Mouse (Mus musculus) macrophage (primary cell): ENCODE data around the gene D5Ertd579e. TPM values are rescaled to one million over a fixed set of nuclear protein-coding genes. Genes with fewer than 3 reads are reported as not detected.

Experiments used
- H3K27ac ChIP-seq: fragments of 350-480 bp; formaldehyde crosslinking; 2 replicates; pipeline ENCODE4 v1.9.0; 2021
- H3K36me3 ChIP-seq: fragments of 350-480 bp; formaldehyde crosslinking; 2 replicates; pipeline ENCODE4 v1.9.0; 2021; ENCODE audit errors: inconsistent target
- H3K4me3 ChIP-seq: fragments of 350-480 bp; formaldehyde crosslinking; 2 replicates; pipeline ENCODE4 v1.9.0; 2021; ENCODE audit errors: inconsistent target
- H3K79me2 ChIP-seq: fragments of 350-480 bp; formaldehyde crosslinking; 2 replicates; pipeline ENCODE4 v1.9.0; 2021; ENCODE audit errors: inconsistent target
- WGBS: methylation state at CpG from one replicate; pipeline ENCODE4 v1.1.7; 2026; ENCODE audit warnings: inconsistent platforms; ENCODE audit not compliant: missing documents; 5-methylcytosine and 5-hydroxymethylcytosine counted together
- polyA plus RNA-seq: library from polyadenylated mRNA; stranded (reverse); fragments of 250-400 nt; gene quantifications from 3 replicates; pipeline ENCODE4 v1.2.4, GENCODE M21; 2018; ENCODE audit warnings: inconsistent platforms

The D5Ertd579e gene
- polyA plus RNA-seq, 1 experiment from 2014 or later: 17.3 TPM

GRCm38 (mm10) chr5:36595115-36595514 is 100.7 kb downstream of the D5Ertd579e start:
- H3K27ac ChIP-seq: no peak overlapping the region

GRCm38 (mm10) chr5:36594344-36594743 is 101.5 kb downstream of the D5Ertd579e start:
- Histone ChIP-seq H3K79me2 (no peaks in the 10 kb centered on the region), H3K27ac (no peak overlapping the region), H3K36me3 (no peaks in the 10 kb centered on the region), H3K4me3 (no peak overlapping the region)
- WGBS: 88% methylated on average over 3 of the region's 3 CpGs

More at GRCm38 (mm10) chr5:36595115-36595514, 100.7 kb downstream of the D5Ertd579e start:
- no peaks in the 10 kb centered on the region for H3K79me2 ChIP-seq
- peaks cover 8% of the 10 kb centered on the region for H3K36me3 ChIP-seq
- no peak overlapping the region for H3K4me3 ChIP-seq
- 32% methylated on average over 3 of the region's 3 CpGs for WGBS

- H3K4me3 ChIP-seq: no peak within 1 kb of the TSS
- no peak within 1 kb of the TSS for H3K27ac ChIP-seq
- H3K79me2 ChIP-seq: no peaks in the 10 kb centered on the region
- WGBS: 100% methylated on average over 3 of the region's 5 CpGs
- no peaks in the 10 kb centered on the region for H3K36me3 ChIP-seq
Measured at GRCm38 (mm10) chr5:36593176-36593575, 102.6 kb downstream of the D5Ertd579e start, which contains the start of gene Tbc1d14. Gene Tbc1d14, minus strand, starts transcription at chr5:36593276.

DNA sequence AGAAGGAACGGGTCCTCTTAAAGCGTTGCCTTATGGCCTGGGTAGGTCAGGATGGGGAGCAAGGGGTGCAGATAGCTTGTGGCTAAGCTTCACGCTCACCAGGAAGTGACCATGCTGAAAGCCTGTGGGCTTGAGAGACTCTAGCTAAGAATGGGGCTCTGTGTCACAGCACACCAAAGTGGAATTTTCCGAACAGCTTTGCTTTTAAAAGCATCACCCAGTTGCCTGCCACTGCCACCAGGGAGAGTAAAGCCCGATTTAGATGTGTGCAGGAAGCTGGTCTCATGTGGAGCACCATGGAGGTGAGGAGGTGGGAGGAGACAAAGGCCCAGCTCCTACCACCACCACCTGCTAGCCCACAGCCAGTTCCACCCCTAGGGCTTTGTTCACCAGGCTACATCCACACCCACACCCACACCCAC is 105.3 kb downstream of the D5Ertd579e start:
- no peaks in the 10 kb centered on the region for H3K79me2 ChIP-seq
- WGBS: 38% methylated on average over 5 of the region's 5 CpGs
- H3K27ac ChIP-seq: no peak overlapping the region
- no peak overlapping the region for H3K4me3 ChIP-seq
- no peaks in the 10 kb centered on the region for H3K36me3 ChIP-seq

GRCm38 (mm10) chr5:36584299-36584698 is 111.5 kb downstream of the D5Ertd579e start:
- WGBS: 73% methylated on average over 6 of the region's 6 CpGs

GRCm38 (mm10) chr5:36581924-36582642 is 113.7 kb downstream of the D5Ertd579e start:
- H3K4me3 ChIP-seq: peak overlapping the region; percentile 67
- H3K27ac ChIP-seq: peak overlapping the region; percentile 88
- WGBS: 3% methylated on average over 46 of the region's 54 CpGs
- peaks cover 45% of the 10 kb centered on the region for H3K79me2 ChIP-seq
- no peaks in the 10 kb centered on the region for H3K36me3 ChIP-seq

More at GRCm38 (mm10) chr5:36584299-36584698, 111.5 kb downstream of the D5Ertd579e start:
- Histone ChIP-seq H3K27ac (no peak overlapping the region), H3K36me3 (no peaks in the 10 kb centered on the region), H3K79me2 (peaks cover 22% of the 10 kb centered on the region), H3K4me3 (no peak overlapping the region)

DNA sequence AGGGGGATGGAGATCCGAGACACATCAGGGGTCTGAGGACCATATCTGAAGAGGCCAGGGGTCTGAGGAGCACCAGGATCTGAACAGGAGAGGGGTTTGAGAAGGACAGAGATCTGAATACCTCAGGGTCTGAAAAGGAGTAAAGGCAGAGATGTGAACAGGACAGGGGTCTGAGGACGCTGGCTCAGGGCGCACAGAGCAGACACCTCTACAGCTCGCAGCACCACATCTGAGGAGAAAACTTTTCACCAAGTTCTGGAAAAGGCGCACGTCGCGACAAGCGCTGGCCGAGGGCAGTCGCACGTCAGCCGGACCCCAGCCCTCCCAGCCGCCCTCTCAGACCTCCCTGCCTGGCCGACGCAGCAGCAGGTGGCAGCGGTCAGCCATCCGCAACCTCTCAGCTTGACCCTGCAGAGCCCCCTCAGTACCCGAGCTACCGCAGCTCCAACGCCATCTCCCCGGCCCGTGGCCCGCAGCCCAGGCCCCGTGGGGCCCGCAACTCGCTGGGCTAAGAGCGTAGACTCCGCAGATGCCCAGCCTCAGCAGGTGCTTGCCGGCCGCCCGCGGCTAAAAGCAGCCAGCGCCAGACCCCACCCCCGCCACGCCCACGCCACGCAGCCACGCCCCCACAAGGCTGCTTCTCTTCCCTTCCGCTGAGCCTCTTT is 114.4 kb downstream of the D5Ertd579e start:
- H3K36me3 ChIP-seq: no peaks in the 10 kb centered on the region
- peaks cover 50% of the 10 kb centered on the region for H3K79me2 ChIP-seq
- peak overlapping the region; percentile 64 for H3K4me3 ChIP-seq
- H3K27ac ChIP-seq: peak overlapping the region; percentile 46
- 3% methylated on average over 34 of the region's 40 CpGs for WGBS

DNA sequence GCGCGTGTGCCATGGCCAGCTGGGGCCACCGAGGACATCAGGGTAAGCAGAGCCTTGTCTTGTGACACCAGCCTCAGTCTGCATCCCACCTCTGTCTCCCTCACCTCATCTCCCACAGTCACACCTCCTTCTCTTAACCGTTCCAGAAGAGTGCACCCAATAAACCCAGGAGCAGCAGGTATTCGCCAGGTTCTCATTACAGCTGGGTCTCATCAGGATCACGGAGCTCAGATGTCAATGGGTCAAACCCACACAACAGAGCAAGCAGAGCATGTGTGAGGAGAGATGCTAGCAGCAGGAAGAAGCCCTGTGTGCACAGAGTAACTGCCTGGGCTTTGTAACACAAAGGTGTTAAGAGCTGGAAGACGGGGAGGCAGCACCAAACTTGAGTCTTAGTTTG is 115.9 kb downstream of the D5Ertd579e start:
- Histone ChIP-seq H3K27ac (peak overlapping the region; percentile 46), H3K79me2 (peaks cover 50% of the 10 kb centered on the region), H3K36me3 (no peaks in the 10 kb centered on the region), H3K4me3 (no peak overlapping the region)
- WGBS: 99% methylated on average over 7 of the region's 7 CpGs

- H3K4me3 ChIP-seq: no peak overlapping the region
- H3K79me2 ChIP-seq: peaks cover 52% of the 10 kb centered on the region
- 77% methylated on average over 2 of the region's 2 CpGs for WGBS
- no peak overlapping the region for H3K27ac ChIP-seq
- H3K36me3 ChIP-seq: no peaks in the 10 kb centered on the region
Measured at GRCm38 (mm10) chr5:36578982-36579381, 116.8 kb downstream of the D5Ertd579e start.

- H3K36me3 ChIP-seq: peaks cover 5% of the 10 kb centered on the region; the same call in 1 of the 2 replicates
Measured at GRCm38 (mm10) chr5:36576457-36576856, 119.4 kb downstream of the D5Ertd579e start.

DNA sequence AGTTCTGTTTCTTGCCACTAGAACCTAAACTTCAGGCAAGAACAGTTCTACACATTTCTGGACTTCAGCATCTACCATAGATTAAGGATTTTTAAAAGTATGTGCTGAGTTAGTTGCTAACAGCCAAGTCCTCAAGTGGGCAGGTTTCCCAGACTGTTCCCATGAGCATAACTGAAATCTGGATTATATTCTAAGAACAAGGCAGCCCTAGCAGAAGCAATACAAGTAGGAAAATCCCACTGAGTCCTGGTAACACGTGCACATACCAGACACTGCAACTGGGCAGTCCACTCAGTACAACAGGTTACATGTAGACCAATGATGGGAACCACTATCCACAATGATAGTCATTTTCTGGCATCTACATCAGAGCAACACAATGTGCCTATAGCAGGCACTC is 120.1 kb downstream of the D5Ertd579e start:
- peak overlapping the region; percentile 97 for H3K27ac ChIP-seq
- peaks cover 76% of the 10 kb centered on the region for H3K79me2 ChIP-seq
- WGBS: 92% methylated on average over 1 of the region's 1 CpGs
- H3K4me3 ChIP-seq: no peak overlapping the region
- H3K36me3 ChIP-seq: peaks cover 12% of the 10 kb centered on the region; the same call in 1 of the 2 replicates

More at GRCm38 (mm10) chr5:36576457-36576856, 119.4 kb downstream of the D5Ertd579e start:
- peaks cover 76% of the 10 kb centered on the region for H3K79me2 ChIP-seq
- peak overlapping the region; percentile 97 for H3K27ac ChIP-seq
- 85% methylated on average over 3 of the region's 3 CpGs for WGBS
- H3K4me3 ChIP-seq: no peak overlapping the region

DNA sequence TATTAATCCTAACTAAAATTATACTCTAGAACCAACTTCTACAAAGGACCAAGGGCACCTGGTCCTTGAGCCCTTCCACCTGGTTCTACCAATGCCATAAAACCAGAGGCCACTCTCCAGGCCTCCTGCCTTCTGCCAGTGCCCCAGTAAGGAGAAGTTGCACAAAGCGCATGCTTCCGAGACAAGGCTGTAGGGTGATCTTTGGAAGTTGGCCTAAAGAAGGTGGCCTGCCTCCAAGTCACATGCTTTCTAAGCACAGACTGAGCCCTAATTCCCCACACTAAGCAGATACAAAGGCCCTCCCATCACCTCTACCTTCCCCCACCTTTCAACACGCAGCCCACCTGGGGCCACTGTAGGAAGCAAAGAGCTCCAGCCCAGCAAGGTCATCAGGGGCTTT is 120.6 kb downstream of the D5Ertd579e start:
- 28% methylated on average over 3 of the region's 3 CpGs for WGBS
- H3K4me3 ChIP-seq: no peak overlapping the region
- peaks cover 16% of the 10 kb centered on the region; the same call in 1 of the 2 replicates for H3K36me3 ChIP-seq
- peak overlapping the region; percentile 97 for H3K27ac ChIP-seq
- H3K79me2 ChIP-seq: peaks cover 76% of the 10 kb centered on the region

DNA sequence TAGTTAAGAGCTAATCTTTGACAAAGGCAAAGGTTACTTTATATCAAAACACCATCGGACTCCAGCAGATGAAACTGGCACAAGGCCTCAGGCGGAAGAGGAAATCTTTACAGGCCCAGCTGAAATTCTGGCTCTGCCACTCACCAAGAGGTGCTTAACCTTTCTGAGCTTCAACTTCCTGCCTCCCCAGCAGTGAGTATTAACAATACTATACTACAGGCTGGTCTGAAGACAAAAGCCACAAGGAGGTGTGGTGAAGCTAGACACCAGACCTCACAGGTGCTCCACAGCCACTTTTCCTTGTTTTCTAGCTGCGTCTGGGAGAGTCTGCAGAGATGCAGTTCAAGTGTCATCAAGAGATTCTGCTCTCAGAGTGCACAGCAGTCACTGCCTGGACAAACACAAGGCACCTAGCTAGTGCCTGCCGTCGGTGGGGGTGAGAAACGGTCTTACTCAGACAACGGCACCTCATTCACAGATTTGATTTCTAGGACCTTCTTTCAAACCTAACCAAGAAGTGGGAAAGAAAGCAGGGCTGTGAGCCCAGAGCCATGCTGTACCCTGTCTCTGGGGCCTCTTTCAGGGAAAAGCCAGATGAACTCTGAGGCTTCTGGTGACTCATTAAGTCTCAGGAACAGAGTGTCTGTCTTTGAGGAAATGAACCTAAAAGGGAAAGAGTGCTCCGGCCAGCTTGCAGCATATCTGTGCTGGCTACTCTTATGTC is 121.5 kb downstream of the D5Ertd579e start:
- WGBS: 42% methylated on average over 8 of the region's 8 CpGs
- Histone ChIP-seq H3K36me3 (peaks cover 25% of the 10 kb centered on the region; the same call in 1 of the 2 replicates), H3K27ac (peak overlapping the region; percentile 97), H3K4me3 (no peak overlapping the region), H3K79me2 (peaks cover 76% of the 10 kb centered on the region)

- WGBS: 56% methylated on average over 3 of the region's 3 CpGs
- peak overlapping the region; percentile 97 for H3K27ac ChIP-seq
- H3K36me3 ChIP-seq: peaks cover 34% of the 10 kb centered on the region; the same call in 1 of the 2 replicates
- H3K4me3 ChIP-seq: no peak overlapping the region
- H3K79me2 ChIP-seq: peaks cover 76% of the 10 kb centered on the region
Measured at GRCm38 (mm10) chr5:36573354-36573753, 122.5 kb downstream of the D5Ertd579e start.
